Mouse (Mus musculus) lung, embryonic 15.5 days (tissue): ENCODE measurements around the gene Arhgap6. TPM values are rescaled to one million over a fixed set of nuclear protein-coding genes. Genes with fewer than 3 reads are reported as not detected.

Source experiments
- ATAC-seq: fragments of 200-750 bp; cut with Nextera tagmentation; 2 replicates; pipeline ENCODE4 v1.8.0; 2017; ENCODE audit warnings: moderate number of reproducible peaks, borderline replicate concordance; ENCODE audit not compliant: low FRiP score, low TSS enrichment; ENCODE audit errors: extremely low read depth
- H3K27ac ChIP-seq: fragments of 300-500 bp; sonication (generic); 2 replicates; pipeline ENCODE4 v1.5.1; 2015; ENCODE audit warnings: moderate library complexity, mild to moderate bottlenecking, inconsistent platforms
- H3K27me3 ChIP-seq: fragments of 300-500 bp; sonication (generic); 2 replicates; pipeline ENCODE4 v1.6.1; 2015; ENCODE audit warnings: inconsistent platforms
- H3K36me3 ChIP-seq: fragments of 300-500 bp; sonication (generic); 2 replicates; pipeline ENCODE4 v1.6.1; 2015; ENCODE audit warnings: inconsistent platforms
- H3K4me1 ChIP-seq: fragments of 300-500 bp; sonication (generic); 2 replicates; pipeline ENCODE4 v1.6.1; 2015; ENCODE audit warnings: inconsistent platforms
- H3K4me2 ChIP-seq: fragments of 300-500 bp; sonication (generic); 2 replicates; pipeline ENCODE4 v1.6.1; 2015; ENCODE audit warnings: inconsistent platforms, mild to moderate bottlenecking, moderate library complexity
- H3K4me3 ChIP-seq: fragments of 300-500 bp; sonication (generic); 2 replicates; pipeline ENCODE4 v1.5.1; 2015; ENCODE audit warnings: mild to moderate bottlenecking, inconsistent platforms
- H3K9ac ChIP-seq: fragments of 300-500 bp; sonication (generic); 2 replicates; pipeline ENCODE4 v1.6.1; 2015; ENCODE audit warnings: inconsistent platforms
- H3K9me3 ChIP-seq: fragments of 300-500 bp; sonication (generic); 2 replicates; pipeline ENCODE4 v1.6.1; 2016; ENCODE audit warnings: inconsistent platforms
- WGBS: fragments of 180-500 bp; shearing (Covaris S2); methylation state at CpG from one replicate; pipeline ENCODE4 v1.1.7; 2015; 5-methylcytosine and 5-hydroxymethylcytosine counted together
- polyA plus RNA-seq: library from polyadenylated mRNA; unstranded; fragments of >200 nt; fragmentation: Nextera tagmentation; extraction: Ambion mirVana; gene quantifications from 2 replicates; pipeline ENCODE4 v1.2.1, GENCODE M21; 2015

The Arhgap6 gene
- polyA plus RNA-seq, 1 experiment from 2014 or later, result 16.6 TPM

DNA sequence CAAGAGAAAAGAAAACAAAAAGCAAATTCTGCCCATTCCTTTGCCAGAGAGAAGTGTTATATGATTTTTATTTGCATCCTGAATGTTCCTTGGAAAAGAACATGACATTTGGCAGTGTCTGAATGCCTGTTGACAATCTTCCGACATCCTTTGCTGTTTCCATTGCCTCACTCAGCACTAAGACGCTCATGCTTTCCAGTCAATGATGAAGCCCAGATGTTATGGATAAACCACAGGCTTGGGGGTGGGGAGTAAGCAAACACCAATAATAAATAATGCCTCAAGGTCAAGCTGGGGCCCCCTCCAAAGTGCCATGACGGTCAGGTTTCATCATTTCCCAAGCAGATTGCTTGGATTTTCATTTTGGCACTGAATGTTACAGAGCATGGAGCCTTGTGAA lies 109.2 kb downstream of the Arhgap6 start:
- Histone ChIP-seq H3K4me3 (no peak overlapping the region), H3K36me3 (no peaks in the 10 kb centered on the region), H3K27me3 (no peaks in the 10 kb centered on the region; the same call in 1 of the 2 replicates), H3K9ac (no peak overlapping the region), H3K4me1 (no peaks in the 10 kb centered on the region; the same call in 1 of the 2 replicates), H3K9me3 (no peaks in the 10 kb centered on the region), H3K27ac (peak overlapping the region; percentile 37; the same call in 1 of the 2 replicates), H3K4me2 (no peak overlapping the region)
- WGBS, result 52% methylated on average over 3 of the region's 3 CpGs
- peak; percentile 93 for ATAC-seq

DNA sequence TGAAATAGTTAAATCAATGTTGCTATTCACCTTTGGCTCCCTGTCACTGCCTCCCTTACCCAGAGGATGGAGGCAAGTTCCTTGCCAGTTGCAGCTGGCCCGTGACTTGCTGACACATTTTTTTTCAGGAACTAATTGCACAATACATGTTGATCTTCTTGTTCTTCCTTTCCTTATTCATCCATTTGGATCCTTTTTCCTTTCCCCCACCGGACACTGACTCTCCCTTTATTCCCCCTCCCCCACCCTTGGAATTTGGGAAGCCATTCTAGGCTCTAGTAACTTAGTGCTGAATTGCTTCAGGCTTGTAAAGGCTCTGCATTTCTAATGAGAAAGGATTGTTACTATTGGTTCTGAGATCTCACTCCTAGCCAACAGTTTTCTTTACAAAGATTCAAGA lies 112.7 kb downstream of the Arhgap6 start:
- Histone ChIP-seq H3K9me3 (no peaks in the 10 kb centered on the region), H3K27ac (no peak overlapping the region), H3K9ac (no peak overlapping the region), H3K4me2 (no peak overlapping the region), H3K4me3 (no peak overlapping the region), H3K4me1 (no peaks in the 10 kb centered on the region), H3K27me3 (no peaks in the 10 kb centered on the region; the same call in 1 of the 2 replicates), H3K36me3 (no peaks in the 10 kb centered on the region)
- WGBS, result 37% methylated on average over 2 of the region's 2 CpGs
- no peak for ATAC-seq

DNA sequence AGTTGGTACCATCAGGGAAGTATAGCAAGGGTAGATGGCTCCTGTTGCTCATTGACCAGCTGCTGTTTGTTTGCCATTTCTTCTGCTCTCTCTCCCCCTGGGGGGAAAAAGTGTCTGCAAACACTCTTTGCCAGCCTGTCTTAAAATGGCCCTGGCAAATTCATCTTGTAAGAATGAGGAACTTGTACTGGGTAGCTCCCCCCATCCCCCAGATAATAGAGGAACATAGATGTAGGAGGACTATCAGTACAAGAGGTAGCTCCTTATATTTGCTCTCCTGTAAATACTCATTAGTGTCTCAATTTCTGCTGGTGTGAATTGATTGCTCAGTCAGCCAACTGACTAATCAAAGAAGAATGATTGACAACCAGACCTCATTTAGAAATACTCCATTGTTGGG lies 118.6 kb downstream of the Arhgap6 start:
- no peak for ATAC-seq
- Histone ChIP-seq H3K27me3 (no peaks in the 10 kb centered on the region; the same call in 1 of the 2 replicates), H3K4me2 (no peak overlapping the region), H3K27ac (no peak overlapping the region), H3K4me1 (no peaks in the 10 kb centered on the region), H3K4me3 (no peak overlapping the region), H3K36me3 (no peaks in the 10 kb centered on the region), H3K9ac (no peak overlapping the region), H3K9me3 (no peaks in the 10 kb centered on the region)

DNA sequence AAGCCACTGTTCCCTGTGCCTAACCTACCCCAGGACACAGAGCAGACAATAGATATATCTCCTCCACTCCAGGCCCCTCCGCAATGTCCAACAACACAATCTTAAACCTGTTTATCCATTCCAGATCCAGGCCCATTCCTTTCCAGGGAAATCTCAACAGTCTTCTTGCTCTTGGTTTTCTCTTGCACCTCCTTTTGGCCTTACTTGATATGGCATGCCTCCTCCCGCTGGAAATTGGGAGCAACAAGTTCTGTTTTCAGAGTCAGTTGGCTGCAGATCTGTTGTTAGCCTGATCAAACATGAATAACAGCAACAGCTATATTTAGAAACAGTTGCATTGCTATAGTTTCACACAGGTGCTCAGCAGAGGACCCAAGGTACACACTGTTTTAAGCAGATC lies 126.0 kb downstream of the Arhgap6 start:
- no peak overlapping the region for H3K27ac ChIP-seq
- H3K4me2 ChIP-seq, result no peak overlapping the region
- no peak for ATAC-seq
- no peak overlapping the region for H3K9ac ChIP-seq
- no peaks in the 10 kb centered on the region for H3K27me3 ChIP-seq
- no peaks in the 10 kb centered on the region for H3K4me1 ChIP-seq
- H3K9me3 ChIP-seq, result no peaks in the 10 kb centered on the region
- H3K36me3 ChIP-seq, result no peaks in the 10 kb centered on the region
- WGBS, result 61% methylated on average over 2 of the region's 2 CpGs
- no peak overlapping the region for H3K4me3 ChIP-seq

DNA sequence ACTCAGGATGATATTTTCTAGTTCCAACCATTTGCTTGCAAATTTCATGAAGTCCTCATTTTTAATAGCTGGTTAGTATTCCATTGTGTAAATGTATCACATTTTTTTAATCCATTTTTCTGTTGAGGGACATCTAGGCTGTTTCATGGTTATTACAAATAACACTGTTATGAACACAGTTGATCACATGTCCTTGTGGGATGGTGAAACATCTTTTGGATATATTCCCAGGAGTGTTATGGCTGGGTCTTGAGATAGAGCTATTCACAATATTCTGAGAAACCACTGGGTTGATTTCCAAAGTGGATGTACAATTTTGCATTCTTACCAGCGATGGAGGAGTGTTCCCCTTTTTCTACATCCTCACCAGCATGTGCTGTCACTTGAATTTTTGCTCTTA lies 137.5 kb downstream of the Arhgap6 start:
- Histone ChIP-seq H3K36me3 (no peaks in the 10 kb centered on the region), H3K9me3 (no peaks in the 10 kb centered on the region), H3K4me1 (no peaks in the 10 kb centered on the region), H3K27ac (no peak overlapping the region), H3K27me3 (peaks cover 3% of the 10 kb centered on the region; the same call in 1 of the 2 replicates), H3K4me3 (no peak overlapping the region), H3K4me2 (no peak overlapping the region), H3K9ac (no peak overlapping the region)
- 77% methylated on average over 1 of the region's 1 CpGs for WGBS
- ATAC-seq, result no peak

DNA sequence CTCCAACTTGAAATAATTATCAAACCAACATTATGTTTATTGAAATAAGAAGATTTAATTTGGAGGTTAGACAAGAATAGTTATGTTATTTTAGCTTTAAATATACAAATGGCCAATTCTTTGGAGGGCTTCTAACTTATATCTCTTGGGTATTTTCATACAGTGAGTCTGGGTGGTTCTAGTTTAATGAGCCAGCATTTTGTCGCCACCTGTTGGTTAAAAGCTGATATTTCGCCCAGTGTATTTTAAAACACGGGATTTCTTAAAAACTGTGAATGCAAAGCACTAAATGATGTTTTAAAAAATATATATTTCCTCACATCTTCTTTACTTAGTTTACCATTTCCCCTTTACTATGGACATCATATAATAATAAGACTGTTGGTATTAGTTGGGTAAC lies 140.5 kb downstream of the Arhgap6 start:
- peaks cover 7% of the 10 kb centered on the region; the same call in 1 of the 2 replicates for H3K27me3 ChIP-seq
- WGBS, result 4% methylated on average over 3 of the region's 3 CpGs
- no peak overlapping the region for H3K9ac ChIP-seq
- H3K36me3 ChIP-seq, result no peaks in the 10 kb centered on the region
- H3K9me3 ChIP-seq, result no peaks in the 10 kb centered on the region
- no peak overlapping the region for H3K4me3 ChIP-seq
- no peak overlapping the region for H3K4me2 ChIP-seq
- no peaks in the 10 kb centered on the region for H3K4me1 ChIP-seq
- no peak overlapping the region for H3K27ac ChIP-seq
- ATAC-seq, result no peak

DNA sequence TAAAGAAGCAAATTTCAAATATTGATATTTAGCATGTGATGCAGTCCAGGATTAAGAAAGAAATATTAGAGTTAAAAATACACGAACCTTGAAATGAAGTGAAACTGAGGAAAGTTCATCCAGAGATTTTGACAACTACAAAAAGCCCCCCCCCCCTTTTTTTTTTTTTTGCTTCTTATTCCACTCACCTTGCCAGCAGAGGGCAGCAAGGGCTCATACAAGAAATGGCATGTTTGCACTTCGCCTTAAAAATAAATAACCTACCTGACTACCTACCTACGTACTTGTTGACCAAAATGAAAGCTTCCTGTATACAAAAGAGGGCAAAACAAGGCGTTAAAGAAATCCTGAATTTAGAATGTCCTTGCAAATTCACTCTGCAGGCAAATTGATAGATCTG lies 143.0 kb downstream of the Arhgap6 start:
- peaks cover 7% of the 10 kb centered on the region; the same call in 1 of the 2 replicates for H3K27me3 ChIP-seq
- ATAC-seq, result no peak
- H3K9me3 ChIP-seq, result no peaks in the 10 kb centered on the region
- no peaks in the 10 kb centered on the region for H3K36me3 ChIP-seq
- no peak overlapping the region for H3K4me2 ChIP-seq
- no peak overlapping the region for H3K4me3 ChIP-seq
- H3K27ac ChIP-seq, result no peak overlapping the region
- H3K9ac ChIP-seq, result no peak overlapping the region
- no peaks in the 10 kb centered on the region for H3K4me1 ChIP-seq
- WGBS, result 48% methylated on average over 4 of the region's 4 CpGs

DNA sequence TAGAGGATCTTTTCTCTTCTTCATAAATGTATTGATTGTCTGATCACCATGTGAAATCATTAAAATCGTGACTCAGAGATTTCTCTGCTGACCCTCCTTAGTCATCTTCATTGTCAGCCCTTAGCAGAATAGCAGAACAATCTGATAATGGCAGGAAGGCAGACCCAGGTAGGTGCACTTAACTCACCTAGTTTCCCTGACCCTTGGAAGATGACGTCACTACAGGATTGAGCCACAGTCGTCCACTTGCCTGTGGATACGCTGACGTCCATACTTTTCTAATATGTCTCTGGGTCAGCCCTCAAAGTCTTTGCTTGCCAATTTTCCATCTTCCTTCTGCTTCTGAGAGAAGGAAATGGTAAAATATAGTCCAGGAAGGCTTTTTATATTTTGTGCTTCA lies 146.8 kb downstream of the Arhgap6 start:
- Histone ChIP-seq H3K36me3 (no peaks in the 10 kb centered on the region), H3K4me1 (no peaks in the 10 kb centered on the region), H3K9me3 (no peaks in the 10 kb centered on the region), H3K27ac (no peak overlapping the region), H3K9ac (no peak overlapping the region), H3K4me3 (no peak overlapping the region), H3K4me2 (no peak overlapping the region), H3K27me3 (peaks cover 7% of the 10 kb centered on the region; the same call in 1 of the 2 replicates)
- 74% methylated on average over 5 of the region's 5 CpGs for WGBS
- ATAC-seq, result no peak

DNA sequence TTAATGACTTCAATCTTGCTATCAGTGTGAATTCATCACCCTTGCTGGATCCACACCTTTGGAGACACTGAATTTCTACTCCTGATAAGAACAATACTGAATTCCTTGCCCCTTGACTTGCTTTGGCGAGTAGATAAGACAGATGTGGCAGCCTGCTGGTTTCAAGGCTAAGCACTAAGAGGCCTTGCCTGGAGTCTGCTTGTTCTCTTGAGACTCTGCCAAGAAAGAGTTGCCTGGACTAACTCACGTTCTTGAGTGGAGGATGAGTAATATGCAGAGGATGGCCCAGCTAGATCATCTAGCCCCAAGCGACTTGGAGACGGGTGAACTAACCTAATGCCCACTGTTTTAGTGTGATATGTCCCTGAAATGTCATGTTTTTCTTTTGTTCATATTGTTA lies 148.3 kb downstream of the Arhgap6 start:
- ATAC-seq, result no peak
- Histone ChIP-seq H3K4me3 (no peak overlapping the region), H3K36me3 (no peaks in the 10 kb centered on the region), H3K4me1 (no peaks in the 10 kb centered on the region), H3K9me3 (no peaks in the 10 kb centered on the region), H3K27me3 (0 out of 2 replicates have a peak, but pooled peaks cover 3% of the 10 kb centered on the region), H3K4me2 (no peak overlapping the region), H3K27ac (no peak overlapping the region), H3K9ac (no peak overlapping the region)
- WGBS, result 71% methylated on average over 4 of the region's 4 CpGs

DNA sequence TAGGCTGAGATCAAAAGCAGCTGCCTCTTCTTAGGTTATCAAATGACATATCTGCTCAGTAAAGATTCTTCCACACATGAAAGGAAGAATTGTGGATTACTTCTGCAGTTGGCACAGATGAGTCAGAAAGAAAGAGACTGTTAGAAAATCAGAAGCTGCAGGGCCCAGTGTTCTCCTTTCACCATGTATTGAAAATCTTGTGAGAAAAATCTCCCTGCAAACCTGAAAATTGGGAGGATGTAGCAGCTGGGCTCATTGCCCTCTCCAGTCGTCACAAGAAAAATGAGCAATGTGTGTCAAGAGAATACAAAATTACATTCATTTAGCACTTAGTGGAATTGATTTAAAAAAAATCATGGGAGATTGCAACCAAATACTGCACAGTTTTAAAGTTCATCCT lies 180.5 kb downstream of the Arhgap6 start:
- no peaks in the 10 kb centered on the region; the same call in 1 of the 2 replicates for H3K27me3 ChIP-seq
- no peaks in the 10 kb centered on the region for H3K9me3 ChIP-seq
- WGBS, result 55% methylated on average over 1 of the region's 1 CpGs
- no peak overlapping the region for H3K4me3 ChIP-seq
- ATAC-seq, result no peak
- no peaks in the 10 kb centered on the region for H3K36me3 ChIP-seq
- no peaks in the 10 kb centered on the region for H3K4me1 ChIP-seq
- no peak overlapping the region for H3K27ac ChIP-seq
- H3K9ac ChIP-seq, result no peak overlapping the region
- H3K4me2 ChIP-seq, result no peak overlapping the region

DNA sequence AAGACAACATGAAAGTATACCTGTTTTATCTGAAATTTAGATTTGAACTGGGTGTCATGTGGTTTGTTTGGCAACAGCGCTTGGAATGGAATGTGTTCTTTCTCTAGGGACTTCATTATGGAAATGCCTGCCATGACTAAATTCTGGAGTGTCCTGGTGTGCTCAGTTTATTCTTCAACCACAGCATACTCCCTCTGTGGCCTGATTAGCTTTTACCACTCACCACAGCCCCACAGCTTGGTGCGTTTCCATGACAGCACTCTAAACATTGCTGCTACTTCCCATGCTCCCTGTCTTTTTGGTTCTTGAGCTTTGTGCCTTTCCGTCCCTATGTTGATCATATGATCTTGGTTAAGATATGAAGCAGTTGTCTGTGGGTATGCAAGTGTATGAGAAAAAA lies 182.9 kb downstream of the Arhgap6 start:
- H3K36me3 ChIP-seq, result no peaks in the 10 kb centered on the region
- H3K9ac ChIP-seq, result no peak overlapping the region
- no peaks in the 10 kb centered on the region for H3K9me3 ChIP-seq
- 54% methylated on average over 3 of the region's 3 CpGs for WGBS
- peak; percentile 46; the same call in 1 of the 2 replicates for ATAC-seq
- H3K4me1 ChIP-seq, result no peaks in the 10 kb centered on the region
- no peak overlapping the region for H3K4me3 ChIP-seq
- no peak overlapping the region for H3K27ac ChIP-seq
- no peaks in the 10 kb centered on the region; the same call in 1 of the 2 replicates for H3K27me3 ChIP-seq
- H3K4me2 ChIP-seq, result no peak overlapping the region

DNA sequence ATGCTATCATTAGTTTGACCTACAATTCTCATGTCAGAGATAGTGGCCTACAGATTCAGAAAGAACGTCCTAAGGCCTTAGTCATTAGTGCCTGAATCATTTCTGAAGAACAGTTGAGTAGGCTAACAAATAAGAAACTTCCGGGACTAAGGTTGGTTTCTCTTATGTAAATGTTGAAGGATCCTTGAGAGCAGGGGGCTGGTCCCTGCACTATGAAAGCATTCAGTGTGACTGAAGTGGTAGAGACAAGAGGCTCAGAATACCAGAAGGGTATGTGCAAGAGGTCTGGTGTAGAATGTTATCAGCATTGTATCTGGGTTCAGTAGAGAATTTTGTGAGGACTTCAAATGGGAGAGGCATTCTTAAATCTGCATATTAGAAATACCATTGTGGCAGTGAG lies 185.5 kb downstream of the Arhgap6 start:
- Histone ChIP-seq H3K27ac (no peak overlapping the region), H3K27me3 (no peaks in the 10 kb centered on the region; the same call in 1 of the 2 replicates), H3K9me3 (no peaks in the 10 kb centered on the region), H3K4me2 (no peak overlapping the region), H3K4me3 (no peak overlapping the region), H3K4me1 (no peaks in the 10 kb centered on the region), H3K9ac (no peak overlapping the region), H3K36me3 (no peaks in the 10 kb centered on the region)
- 51% methylated on average over 2 of the region's 2 CpGs for WGBS
- ATAC-seq, result peak; percentile 84; the same call in 1 of the 2 replicates

DNA sequence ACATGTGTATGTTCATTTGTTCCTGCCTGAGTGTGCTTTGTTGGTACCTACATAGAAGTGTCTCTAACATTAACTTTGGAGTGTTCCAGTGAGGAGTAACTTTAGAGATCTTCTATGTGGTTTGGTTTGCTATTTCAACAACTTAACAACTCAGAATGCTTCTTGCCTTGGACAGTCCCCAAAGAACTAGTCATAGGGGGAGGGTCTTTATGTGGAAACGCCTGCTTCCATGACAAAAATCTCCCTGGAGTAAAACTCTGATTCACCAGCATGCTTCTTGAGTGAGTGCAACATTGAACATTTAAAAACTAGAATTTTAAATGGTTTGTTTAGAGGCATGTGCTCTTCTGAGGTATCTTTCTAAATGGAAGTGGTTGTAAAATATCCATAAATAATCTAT lies 212.2 kb downstream of the Arhgap6 start:
- no peak overlapping the region for H3K27ac ChIP-seq
- no peak overlapping the region for H3K4me3 ChIP-seq
- 57% methylated on average over 1 of the region's 1 CpGs for WGBS
- ATAC-seq, result no peak
- H3K4me1 ChIP-seq, result no peaks in the 10 kb centered on the region
- peaks cover 8% of the 10 kb centered on the region; the same call in 1 of the 2 replicates for H3K27me3 ChIP-seq
- no peaks in the 10 kb centered on the region for H3K36me3 ChIP-seq
- no peak overlapping the region for H3K4me2 ChIP-seq
- H3K9ac ChIP-seq, result no peak overlapping the region
- H3K9me3 ChIP-seq, result no peaks in the 10 kb centered on the region
